Mouse (Mus musculus) liver, embryonic 12.5 days (tissue): ENCODE data around the gene Ptch2. TPM values are rescaled to one million over a fixed set of nuclear protein-coding genes. Genes with fewer than 3 reads are reported as not detected.

Experiments used
- ATAC-seq: fragments of 200-750 bp; cut with Nextera tagmentation; 2 replicates; pipeline ENCODE4 v1.8.0; 2017; ENCODE audit warnings: moderate number of reproducible peaks, mild to moderate bottlenecking, moderate library complexity
- H3K27ac ChIP-seq: fragments of 300-500 bp; sonication (generic); 2 replicates; pipeline ENCODE4 v1.5.1; 2016; ENCODE audit warnings: mild to moderate bottlenecking
- H3K27me3 ChIP-seq: fragments of 300-500 bp; sonication (generic); replicated peaks from 2 replicates; pipeline ENCODE4 v1.6.1; 2016; ENCODE audit warnings: mild to moderate bottlenecking, moderate library complexity
- H3K36me3 ChIP-seq: fragments of 300-500 bp; sonication (generic); 2 replicates; pipeline ENCODE4 v1.6.1; 2016; ENCODE audit warnings: mild to moderate bottlenecking, moderate library complexity
- H3K4me1 ChIP-seq: fragments of 300-500 bp; sonication (generic); 2 replicates; pipeline ENCODE4 v1.6.1; 2016
- H3K4me2 ChIP-seq: fragments of 300-500 bp; sonication (generic); 2 replicates; pipeline ENCODE4 v1.6.1; 2016; ENCODE audit warnings: mild to moderate bottlenecking, moderate library complexity
- H3K4me3 ChIP-seq: fragments of 300-500 bp; sonication (generic); 2 replicates; pipeline ENCODE4 v1.5.1; 2016; ENCODE audit warnings: mild to moderate bottlenecking, moderate library complexity
- H3K9ac ChIP-seq: fragments of 300-500 bp; sonication (generic); 2 replicates; pipeline ENCODE4 v1.6.1; 2016; ENCODE audit warnings: mild to moderate bottlenecking, moderate library complexity
- H3K9me3 ChIP-seq: fragments of 300-500 bp; sonication (generic); replicated peaks from 2 replicates; pipeline ENCODE4 v1.6.1; 2016; ENCODE audit warnings: mild to moderate bottlenecking, moderate library complexity
- WGBS: fragments of 180-500 bp; shearing (Covaris S2); methylation state at CpG from one replicate; pipeline ENCODE4 v1.1.7; 2016; ENCODE audit not compliant: insufficient replicate concordance; 5-methylcytosine and 5-hydroxymethylcytosine counted together
- polyA plus RNA-seq: library from polyadenylated mRNA; unstranded; fragments of >200 nt; fragmentation: Nextera tagmentation; extraction: Ambion mirVana; gene quantifications from 2 replicates; pipeline ENCODE4 v1.2.1, GENCODE M21; 2016

Ptch2 gene
- 1.3 and 1.4 TPM in 2 replicates for polyA plus RNA-seq

- Histone ChIP-seq H3K4me2 (peak within 1 kb of the TSS; percentile 83), H3K9ac (peak within 1 kb of the TSS; percentile 56), H3K4me1 (peaks cover 22% of the 10 kb centered on the region), H3K9me3 (no peaks in the 10 kb centered on the region), H3K27ac (no peak within 1 kb of the TSS), H3K27me3 (peaks cover 51% of the 10 kb centered on the region), H3K36me3 (no peaks in the 10 kb centered on the region), H3K4me3 (peak within 1 kb of the TSS; percentile 58)
- 2% methylated on average over 50 of the region's 50 CpGs for WGBS
- ATAC-seq: peak; percentile 37; the same call in 1 of the 2 replicates
These were observed at the start of gene Ptch2 for GRCm38 (mm10) chr4:117095551-117096452. TSS of gene Ptch2 (plus strand) at chr4:117096075.

GRCm38 (mm10) chr4:117048836-117049235, 47.0 kb upstream of the Ptch2 start:
- Histone ChIP-seq H3K27ac (0 out of 2 replicates have a peak overlapping the region, but pooled peaks have one; percentile 14), H3K9ac (no peak overlapping the region), H3K9me3 (no peaks in the 10 kb centered on the region), H3K27me3 (no peaks in the 10 kb centered on the region), H3K4me2 (no peak overlapping the region), H3K4me1 (0 out of 2 replicates have a peak, but pooled peaks cover 4% of the 10 kb centered on the region), H3K4me3 (no peak overlapping the region), H3K36me3 (peaks cover 69% of the 10 kb centered on the region)
- no peak for ATAC-seq
- WGBS: 81% methylated on average over 3 of the region's 3 CpGs

- H3K9ac ChIP-seq: no peak overlapping the region
- H3K36me3 ChIP-seq: peaks cover 69% of the 10 kb centered on the region
- no peak overlapping the region for H3K4me2 ChIP-seq
- ATAC-seq: no peak
- H3K27me3 ChIP-seq: no peaks in the 10 kb centered on the region
- 88% methylated on average over 1 of the region's 1 CpGs for WGBS
- H3K4me3 ChIP-seq: no peak overlapping the region
- H3K4me1 ChIP-seq: peaks cover 3% of the 10 kb centered on the region; the same call in 1 of the 2 replicates
- H3K9me3 ChIP-seq: no peaks in the 10 kb centered on the region
- H3K27ac ChIP-seq: no peak overlapping the region
These were observed 46.4 kb upstream of the Ptch2 start for GRCm38 (mm10) chr4:117049485-117049884.

GRCm38 (mm10) chr4:117052626-117053025, 43.2 kb upstream of the Ptch2 start:
- ATAC-seq: no peak
- H3K4me3 ChIP-seq: no peak overlapping the region
- no peaks in the 10 kb centered on the region for H3K27me3 ChIP-seq
- 85% methylated on average over 4 of the region's 4 CpGs for WGBS
- H3K9ac ChIP-seq: no peak overlapping the region
- H3K4me1 ChIP-seq: peaks cover 30% of the 10 kb centered on the region
- no peak overlapping the region for H3K4me2 ChIP-seq
- H3K9me3 ChIP-seq: no peaks in the 10 kb centered on the region
- no peak overlapping the region for H3K27ac ChIP-seq
- H3K36me3 ChIP-seq: peaks cover 42% of the 10 kb centered on the region

- H3K4me3 ChIP-seq: no peak overlapping the region
- 0 out of 2 replicates have a peak overlapping the region, but pooled peaks have one; percentile 45 for H3K27ac ChIP-seq
- H3K4me2 ChIP-seq: no peak overlapping the region
- H3K36me3 ChIP-seq: peaks cover 35% of the 10 kb centered on the region
- H3K9ac ChIP-seq: no peak overlapping the region
- H3K4me1 ChIP-seq: peaks cover 43% of the 10 kb centered on the region
- H3K27me3 ChIP-seq: no peaks in the 10 kb centered on the region
- H3K9me3 ChIP-seq: no peaks in the 10 kb centered on the region
- no peak for ATAC-seq
- 90% methylated on average over 4 of the region's 4 CpGs for WGBS
These were observed 41.9 kb upstream of the Ptch2 start for GRCm38 (mm10) chr4:117053956-117054355.

GRCm38 (mm10) chr4:117056102-117056501, 39.8 kb upstream of the Ptch2 start:
- ATAC-seq: peak; percentile 100
- H3K36me3 ChIP-seq: peaks cover 43% of the 10 kb centered on the region
- H3K27me3 ChIP-seq: no peaks in the 10 kb centered on the region
- peaks cover 48% of the 10 kb centered on the region for H3K4me1 ChIP-seq
- peak overlapping the region; percentile 62 for H3K4me2 ChIP-seq
- no peaks in the 10 kb centered on the region for H3K9me3 ChIP-seq
- H3K4me3 ChIP-seq: peak overlapping the region; percentile 22; the same call in 1 of the 2 replicates
- H3K9ac ChIP-seq: peak overlapping the region; percentile 66
- H3K27ac ChIP-seq: peak overlapping the region; percentile 94

GRCm38 (mm10) chr4:117056514-117056913, 39.4 kb upstream of the Ptch2 start:
- peak overlapping the region; percentile 94 for H3K27ac ChIP-seq
- H3K4me2 ChIP-seq: peak overlapping the region; percentile 62
- peak overlapping the region; percentile 22; the same call in 1 of the 2 replicates for H3K4me3 ChIP-seq
- H3K36me3 ChIP-seq: peaks cover 45% of the 10 kb centered on the region
- peak overlapping the region; percentile 66 for H3K9ac ChIP-seq
- WGBS: 47% methylated on average over 2 of the region's 2 CpGs
- H3K4me1 ChIP-seq: peaks cover 48% of the 10 kb centered on the region
- no peaks in the 10 kb centered on the region for H3K27me3 ChIP-seq
- peak; percentile 71 for ATAC-seq
- no peaks in the 10 kb centered on the region for H3K9me3 ChIP-seq

- Histone ChIP-seq H3K4me2 (peak overlapping the region; percentile 27), H3K9me3 (no peaks in the 10 kb centered on the region), H3K4me1 (peaks cover 48% of the 10 kb centered on the region), H3K4me3 (no peak overlapping the region), H3K36me3 (peaks cover 53% of the 10 kb centered on the region), H3K27me3 (no peaks in the 10 kb centered on the region), H3K9ac (0 out of 2 replicates have a peak overlapping the region, but pooled peaks have one; percentile 4), H3K27ac (peak overlapping the region; percentile 94)
- ATAC-seq: peak; percentile 51; the same call in 1 of the 2 replicates
- 46% methylated on average over 4 of the region's 4 CpGs for WGBS
These were observed 37.4 kb upstream of the Ptch2 start for GRCm38 (mm10) chr4:117058512-117058911.

- ATAC-seq: no peak
- H3K9ac ChIP-seq: 0 out of 2 replicates have a peak overlapping the region, but pooled peaks have one; percentile 17
- 88% methylated on average over 4 of the region's 4 CpGs for WGBS
These were observed 33.0 kb upstream of the Ptch2 start for GRCm38 (mm10) chr4:117062700-117063390.

GRCm38 (mm10) chr4:117068035-117068434, 27.8 kb upstream of the Ptch2 start:
- WGBS: 80% methylated on average over 7 of the region's 7 CpGs
- no peaks in the 10 kb centered on the region for H3K27me3 ChIP-seq
- H3K9me3 ChIP-seq: no peaks in the 10 kb centered on the region
- H3K27ac ChIP-seq: no peak overlapping the region
- no peak overlapping the region for H3K9ac ChIP-seq
- H3K4me1 ChIP-seq: peaks cover 19% of the 10 kb centered on the region
- peaks cover 98% of the 10 kb centered on the region for H3K36me3 ChIP-seq
- H3K4me3 ChIP-seq: no peak overlapping the region
- ATAC-seq: no peak
- no peak overlapping the region for H3K4me2 ChIP-seq

More at GRCm38 (mm10) chr4:117062700-117063390, 33.0 kb upstream of the Ptch2 start:
- Histone ChIP-seq H3K4me3 (no peak overlapping the region), H3K36me3 (peaks cover 89% of the 10 kb centered on the region), H3K27me3 (no peaks in the 10 kb centered on the region), H3K4me1 (peaks cover 16% of the 10 kb centered on the region), H3K27ac (0 out of 2 replicates have a peak overlapping the region, but pooled peaks have one; percentile 12), H3K4me2 (no peak overlapping the region), H3K9me3 (no peaks in the 10 kb centered on the region)

- H3K27ac ChIP-seq: peak overlapping the region; percentile 32; the same call in 1 of the 2 replicates
- H3K9ac ChIP-seq: no peak overlapping the region
- 71% methylated on average over 1 of the region's 1 CpGs for WGBS
- H3K4me1 ChIP-seq: peaks cover 19% of the 10 kb centered on the region
- no peaks in the 10 kb centered on the region for H3K9me3 ChIP-seq
- no peaks in the 10 kb centered on the region for H3K27me3 ChIP-seq
- ATAC-seq: no peak
- no peak overlapping the region for H3K4me3 ChIP-seq
- H3K36me3 ChIP-seq: peaks cover 97% of the 10 kb centered on the region
- no peak overlapping the region for H3K4me2 ChIP-seq
These were observed 26.2 kb upstream of the Ptch2 start for GRCm38 (mm10) chr4:117069647-117070046.
